Mouse (Mus musculus) colon, adult 2 months (tissue): ENCODE results near the gene Pram1. TPM values are rescaled to one million over a fixed set of nuclear protein-coding genes. Genes with fewer than 3 reads are reported as not detected.

ENCODE experiments used
- polyA plus RNA-seq: library from polyadenylated mRNA; depleted of rRNA; stranded (reverse); fragments of >200 nt; gene quantifications from 2 replicates; pipeline ENCODE4 v1.2.3, GENCODE M21; 2012; rRNA removed

The Pram1 gene
- polyA plus RNA-seq: not detected in 2 replicates

DNA sequence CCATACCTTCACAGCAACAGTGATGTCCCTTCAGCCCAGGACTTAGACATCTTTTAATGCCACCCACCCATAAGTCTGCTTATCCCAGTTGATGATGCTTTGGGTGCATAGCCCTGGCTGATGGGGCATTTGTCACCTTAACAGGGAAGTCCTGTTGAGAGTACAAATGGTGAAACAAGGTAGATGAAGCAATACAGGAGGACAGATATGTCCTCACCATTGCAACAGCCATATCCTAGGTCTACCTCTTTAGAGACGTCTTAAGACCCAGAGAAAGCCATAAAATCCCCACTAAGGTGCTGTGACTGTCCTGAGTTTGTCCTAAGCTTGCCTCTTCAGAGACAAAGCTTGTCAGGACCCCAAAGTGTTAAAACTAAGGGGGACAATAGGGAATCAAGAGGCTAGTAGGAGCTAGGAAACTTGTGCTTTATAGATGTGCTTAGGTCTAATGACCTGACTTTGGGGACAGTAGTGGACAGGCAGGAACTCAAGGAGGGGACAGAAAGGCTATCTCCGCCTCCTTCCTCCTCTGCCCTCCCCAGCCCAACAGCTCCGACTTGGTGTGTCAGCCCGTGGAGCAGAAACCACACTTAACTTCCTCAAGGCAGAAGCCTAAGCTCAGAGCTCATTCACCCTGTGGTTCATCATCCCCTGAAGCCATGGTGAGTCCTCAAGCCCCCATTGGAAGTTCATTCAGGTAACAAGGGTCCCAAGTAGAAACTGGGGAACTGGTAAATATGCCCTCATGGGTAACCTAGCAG, at the start of gene Pram1:
TSS of gene Pram1 (plus strand) at position 541 of the 761 bp plus-strand sequence.

GRCm38 (mm10) chr17:33628621-33629486, 9.0 kb upstream of the Pram1 start, which contains the start of gene Zfp414:
Zfp414 (plus strand) TSS chr17:33629090.

DNA sequence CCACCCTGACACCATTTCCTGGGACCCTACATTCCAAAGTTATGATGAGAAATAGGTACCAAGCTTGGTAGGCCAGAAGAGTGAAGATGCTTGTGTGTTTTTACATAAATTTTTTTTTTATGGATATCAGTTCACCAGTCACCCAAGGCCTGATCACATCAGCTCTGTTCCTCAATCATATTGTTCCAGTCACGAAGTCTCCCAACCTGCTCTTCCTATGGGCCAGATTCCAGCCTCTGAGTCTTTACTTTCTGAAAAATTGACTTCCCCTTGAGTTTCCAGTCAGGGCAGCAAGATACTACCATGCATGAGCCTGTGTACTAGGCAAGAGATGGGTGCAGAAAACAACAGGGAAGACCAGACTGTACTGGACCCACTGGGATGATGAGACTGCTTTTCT, 48.9 kb downstream of the Pram1 start, which contains the start of gene Hnrnpm:
TSS of gene Hnrnpm (minus strand) at position 101 of the 400 bp plus-strand sequence.

Other genes starting within 250 kb of the Pram1 start
- gene Zfp101, start 243.4 kb upstream of the Pram1 start, polyA plus RNA-seq: 0.78 and 0.81 TPM in 2 replicates
- gene Actl9, start 205.2 kb upstream of the Pram1 start, polyA plus RNA-seq: 0.08 and 0.31 TPM in 2 replicates
- gene Adamts10, start 113.9 kb upstream of the Pram1 start, polyA plus RNA-seq: 44.4 and 46.9 TPM in 2 replicates
- gene Myo1f, start 82.3 kb upstream of the Pram1 start, polyA plus RNA-seq: 2.5 and 4.5 TPM in 2 replicates
- 52.2 and 68.0 TPM in 2 replicates for gene Zfp414, start 9.0 kb upstream of the Pram1 start, polyA plus RNA-seq
- 78.7 and 84.2 TPM in 2 replicates for gene Hnrnpm, start 48.8 kb downstream of the Pram1 start, polyA plus RNA-seq
- gene March2, start 80.6 kb downstream of the Pram1 start, polyA plus RNA-seq: 85.9 and 104 TPM in 2 replicates
- gene Rab11b, start 122.5 kb downstream of the Pram1 start, polyA plus RNA-seq: 299 and 329 TPM in 2 replicates
- 5.4 and 9.5 TPM in 2 replicates for gene Angptl4, start 143.8 kb downstream of the Pram1 start, polyA plus RNA-seq
- gene Kank3, start 172.5 kb downstream of the Pram1 start, polyA plus RNA-seq: 30.2 and 34.8 TPM in 2 replicates
- gene Rps28, start 186.5 kb downstream of the Pram1 start, polyA plus RNA-seq: 815 and 940 TPM in 2 replicates
- 580 and 659 TPM in 2 replicates for gene Ndufa7, start 186.5 kb downstream of the Pram1 start, polyA plus RNA-seq
- gene Cd320, start 205.0 kb downstream of the Pram1 start, polyA plus RNA-seq: 61.8 and 108 TPM in 2 replicates
- not detected in 2 replicates for gene Gm7029, start 235.8 kb downstream of the Pram1 start, polyA plus RNA-seq